Mouse (Mus musculus) heart, adult 2 months (tissue): ENCODE measurements at regions not wholly inside any gene's neighbourhood (a gene's known extent, or its start where the extent isn't known, plus 50 kb on each side); places are given as distances from the start of the nearest gene placed in this dataset.

Source experiments
- CTCF ChIP-seq: fragments of 200-600 bp; IDR thresholded peaks from 2 replicates; pipeline ENCODE4 v1.8.1; 2022; ENCODE audit warnings: antibody characterized with exemption, mild to moderate bottlenecking, moderate library complexity
- EP300 ChIP-seq: fragments of 200-500 bp; IDR thresholded peaks from 2 replicates; pipeline ENCODE4 v1.6.1; 2011; ENCODE audit warnings: low read depth, low read length, control low read depth; ENCODE audit not compliant: insufficient read depth
- POLR2A ChIP-seq: fragments of 200-500 bp; IDR thresholded peaks from 2 replicates; pipeline ENCODE4 v1.6.1; 2011; ENCODE audit warnings: mild to moderate bottlenecking, low read depth, low read length, control low read depth; ENCODE audit not compliant: insufficient read depth

GRCm38 (mm10) chr6:144867333-144867732 lies 85.6 kb upstream of the Sox5 start:
- TF ChIP-seq POLR2A (no peak), CTCF (no peak), EP300 (no peak)
